Mouse (Mus musculus): ENCODE results near the gene Fbxl7. TPM values are rescaled to one million over a fixed set of nuclear protein-coding genes. Genes with fewer than 3 reads are reported as not detected.

Fbxl7 gene
- polyA plus RNA-seq, 1 experiment from 2014 or later = 15.8 TPM

DNA sequence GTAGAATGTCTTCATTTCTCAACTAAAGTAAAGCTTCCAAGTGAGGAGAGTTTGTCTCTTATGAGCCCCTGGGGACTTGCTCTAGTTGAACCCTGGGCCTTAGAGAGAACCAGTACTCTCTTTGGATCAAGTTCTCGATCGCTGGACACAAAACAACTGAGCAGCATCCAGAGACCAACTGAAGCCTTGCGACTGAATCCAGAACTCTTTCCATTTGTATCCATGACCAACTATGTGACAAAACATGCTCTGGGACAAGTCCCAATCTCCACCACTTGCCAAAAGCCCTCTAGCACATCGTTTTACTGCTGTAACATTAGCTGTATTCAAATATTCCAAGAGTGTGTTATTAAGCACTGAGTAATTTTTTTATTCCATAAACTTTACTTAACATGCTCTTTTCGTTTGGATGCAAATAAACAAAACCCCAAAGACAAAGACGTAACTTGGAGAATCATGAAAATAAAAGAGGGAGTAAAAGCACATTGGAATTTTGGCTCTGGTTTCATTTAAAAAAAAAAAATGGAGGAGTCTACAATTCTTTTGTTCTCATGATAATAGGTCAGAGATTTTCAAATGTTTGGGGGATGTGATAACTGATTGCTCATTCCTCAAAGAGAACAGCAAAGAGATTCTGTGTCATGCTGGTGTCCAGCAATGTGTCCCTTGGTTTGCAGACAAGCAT is 192.1 kb downstream of the Fbxl7 start:
- no peak for ATAC-seq (replicated peaks; ENCODE audit: low FRiP score)
- Histone ChIP-seq H3K9me3 (ENCODE audit: control insufficient read depth, low read length) (no peaks in the 10 kb centered on the region), H3K27me3 (ENCODE audit: control insufficient read depth, insufficient read depth, low read length) (no peaks in the 10 kb centered on the region), H3K27ac (ENCODE audit: low read depth, low read length) (no peak overlapping the region), H3K4me3 (ENCODE audit: low read depth, low read length) (no peak overlapping the region), H3K4me2 (ENCODE audit: low read depth, low read length, severe bottlenecking) (no peak overlapping the region), H3K36me3 (ENCODE audit: control insufficient read depth, insufficient read depth, low read length) (no peaks in the 10 kb centered on the region), H3K9ac (ENCODE audit: low read length) (no peak overlapping the region), H3K4me1 (replicated peaks; ENCODE audit: control insufficient read depth, insufficient read depth, low read length) (no peaks in the 10 kb centered on the region)
- 87% methylated on average over 6 of the region's 6 CpGs for WGBS
- DNase-seq (ENCODE audit: low spot score) = no peak

DNA sequence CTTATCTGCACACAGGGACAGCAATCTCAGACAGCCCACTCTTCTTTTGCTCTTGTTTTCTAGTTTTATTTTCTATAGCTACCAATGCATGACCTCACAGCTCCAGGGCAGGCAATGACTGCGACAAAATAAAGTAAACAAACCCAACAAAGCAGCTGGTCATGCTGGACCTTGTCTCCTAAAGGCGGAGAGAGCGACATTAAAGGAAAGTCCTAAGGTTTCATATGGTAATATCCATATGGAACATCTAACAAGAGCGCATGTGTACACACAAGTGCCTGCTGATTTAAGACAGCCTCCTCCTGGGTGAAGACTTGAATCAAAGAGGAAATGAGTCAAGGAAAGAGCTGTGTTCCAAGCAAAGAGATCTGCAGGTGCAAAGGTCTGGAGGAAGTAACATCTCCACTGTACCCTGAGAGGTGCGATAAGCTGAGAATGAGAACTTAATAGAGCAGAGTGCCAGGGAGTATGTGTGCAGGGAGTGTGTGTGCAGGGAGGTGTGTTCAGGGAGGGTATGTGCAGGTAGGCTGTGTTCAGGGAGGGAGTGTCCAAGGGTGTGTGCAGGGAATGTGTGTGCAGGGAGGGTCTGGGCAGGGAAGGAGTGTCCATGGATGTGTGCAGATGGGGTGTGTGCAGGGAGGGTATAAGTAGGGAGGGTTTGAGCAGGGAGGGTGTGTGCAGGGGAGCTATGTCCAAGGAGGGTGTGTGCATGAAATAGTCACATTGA is 193.3 kb downstream of the Fbxl7 start:
- ATAC-seq (replicated peaks; ENCODE audit: low FRiP score) (no peak), DNase-seq (ENCODE audit: low spot score) (no peak)
- Histone ChIP-seq H3K27ac (ENCODE audit: low read depth, low read length) (no peak overlapping the region), H3K9ac (ENCODE audit: low read length) (no peak overlapping the region), H3K4me2 (ENCODE audit: low read depth, low read length, severe bottlenecking) (no peak overlapping the region), H3K9me3 (ENCODE audit: control insufficient read depth, low read length) (no peaks in the 10 kb centered on the region), H3K27me3 (ENCODE audit: control insufficient read depth, insufficient read depth, low read length) (no peaks in the 10 kb centered on the region), H3K4me1 (replicated peaks; ENCODE audit: control insufficient read depth, insufficient read depth, low read length) (no peaks in the 10 kb centered on the region), H3K4me3 (ENCODE audit: low read depth, low read length) (no peak overlapping the region), H3K36me3 (ENCODE audit: control insufficient read depth, insufficient read depth, low read length) (no peaks in the 10 kb centered on the region)
- 83% methylated on average over 5 of the region's 5 CpGs for WGBS

DNA sequence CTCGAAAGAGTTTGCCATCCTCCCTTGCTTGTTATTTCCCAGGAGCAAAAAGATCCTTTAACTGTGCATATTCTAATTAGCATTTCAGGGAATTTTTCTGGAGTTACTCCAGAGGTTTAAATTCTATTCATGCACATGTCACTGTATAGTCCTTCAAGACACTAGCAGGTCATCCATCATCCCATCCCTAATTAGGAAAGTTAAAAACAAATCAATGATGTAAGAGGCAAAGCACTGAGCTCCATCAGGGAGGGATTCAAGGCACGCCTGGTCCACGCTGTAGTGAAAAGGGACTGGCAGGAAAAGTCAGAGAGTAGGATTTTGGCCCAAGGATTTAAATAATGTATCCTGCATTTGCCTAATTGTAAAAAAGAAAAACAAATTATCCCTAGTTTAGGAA is 202.3 kb downstream of the Fbxl7 start:
- Histone ChIP-seq H3K27me3 (ENCODE audit: control insufficient read depth, insufficient read depth, low read length) (no peaks in the 10 kb centered on the region), H3K4me2 (ENCODE audit: low read depth, low read length, severe bottlenecking) (no peak overlapping the region), H3K4me3 (ENCODE audit: low read depth, low read length) (no peak overlapping the region), H3K27ac (ENCODE audit: low read depth, low read length) (no peak overlapping the region), H3K9ac (ENCODE audit: low read length) (no peak overlapping the region), H3K4me1 (replicated peaks; ENCODE audit: control insufficient read depth, insufficient read depth, low read length) (no peaks in the 10 kb centered on the region), H3K9me3 (ENCODE audit: control insufficient read depth, low read length) (no peaks in the 10 kb centered on the region), H3K36me3 (ENCODE audit: control insufficient read depth, insufficient read depth, low read length) (no peaks in the 10 kb centered on the region)
- WGBS = 73% methylated on average over 3 of the region's 3 CpGs
- ATAC-seq (replicated peaks; ENCODE audit: low FRiP score) (no peak), DNase-seq (ENCODE audit: low spot score) (no peak)

DNA sequence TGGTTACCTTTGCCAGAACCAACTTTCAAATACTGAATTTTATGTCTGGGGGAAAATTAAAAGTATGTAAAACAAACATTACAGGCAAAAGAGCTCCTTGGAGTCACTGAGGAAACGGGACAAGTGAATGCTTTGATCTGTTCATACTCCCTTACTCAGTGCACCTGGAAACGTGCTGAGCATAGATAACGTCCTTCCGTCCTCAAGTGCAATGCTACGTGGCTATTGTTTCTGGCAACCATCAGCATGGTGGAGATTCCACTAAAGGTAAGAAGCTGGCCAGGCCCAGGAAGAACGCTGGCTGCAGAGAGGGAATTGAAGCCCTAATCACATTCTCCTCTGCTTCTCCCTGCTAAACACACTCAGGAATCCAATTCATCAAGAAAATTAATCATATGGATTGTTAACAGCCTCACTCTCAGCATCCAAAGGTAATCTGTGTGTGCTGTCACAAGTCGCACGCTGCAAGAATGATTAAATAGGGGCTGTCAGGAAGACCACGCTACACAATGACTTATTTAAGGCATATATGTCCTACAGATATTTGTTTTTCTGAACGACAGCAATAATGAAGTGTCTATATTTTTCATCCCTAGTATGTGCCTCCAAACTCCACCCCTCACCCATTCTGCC is 206.8 kb downstream of the Fbxl7 start:
- Histone ChIP-seq H3K4me1 (replicated peaks; ENCODE audit: control insufficient read depth, insufficient read depth, low read length) (no peaks in the 10 kb centered on the region), H3K36me3 (ENCODE audit: control insufficient read depth, insufficient read depth, low read length) (no peaks in the 10 kb centered on the region), H3K27ac (ENCODE audit: low read depth, low read length) (no peak overlapping the region), H3K4me2 (ENCODE audit: low read depth, low read length, severe bottlenecking) (no peak overlapping the region), H3K9me3 (ENCODE audit: control insufficient read depth, low read length) (no peaks in the 10 kb centered on the region), H3K9ac (ENCODE audit: low read length) (no peak overlapping the region), H3K4me3 (ENCODE audit: low read depth, low read length) (no peak overlapping the region), H3K27me3 (ENCODE audit: control insufficient read depth, insufficient read depth, low read length) (no peaks in the 10 kb centered on the region)
- WGBS = 75% methylated on average over 10 of the region's 10 CpGs
- DNase-seq (ENCODE audit: low spot score) (no peak), ATAC-seq (replicated peaks; ENCODE audit: low FRiP score) (no peak)

DNA sequence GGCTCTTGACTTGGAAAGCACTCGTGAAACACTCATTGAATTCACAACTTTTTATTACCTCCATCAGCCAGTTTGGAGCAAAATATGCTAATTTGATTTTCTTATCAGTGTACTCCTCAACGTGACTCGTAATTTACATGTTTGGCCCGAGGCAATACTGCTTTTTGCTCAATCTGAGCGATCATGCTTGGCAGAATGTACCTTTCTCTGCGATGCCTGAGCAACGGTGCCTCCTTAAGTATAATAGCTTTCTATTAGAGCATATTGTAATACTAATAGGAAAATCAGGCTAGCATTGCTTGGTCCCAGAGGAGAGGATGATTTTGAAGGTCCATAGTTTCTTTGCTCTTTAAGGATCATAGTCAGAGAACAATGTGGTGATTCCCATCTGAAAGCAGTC is 207.7 kb downstream of the Fbxl7 start:
- H3K4me3 ChIP-seq (ENCODE audit: low read depth, low read length) = no peak overlapping the region
- no peak overlapping the region for H3K27ac ChIP-seq (ENCODE audit: low read depth, low read length)
- H3K9ac ChIP-seq (ENCODE audit: low read length) = no peak overlapping the region
- H3K4me2 ChIP-seq (ENCODE audit: low read depth, low read length, severe bottlenecking) = no peak overlapping the region
- no peaks in the 10 kb centered on the region for H3K9me3 ChIP-seq (ENCODE audit: control insufficient read depth, low read length)
- DNase-seq (ENCODE audit: low spot score) (no peak), ATAC-seq (replicated peaks; ENCODE audit: low FRiP score) (no peak)
- H3K27me3 ChIP-seq (ENCODE audit: control insufficient read depth, insufficient read depth, low read length) = no peaks in the 10 kb centered on the region
- no peaks in the 10 kb centered on the region for H3K36me3 ChIP-seq (ENCODE audit: control insufficient read depth, insufficient read depth, low read length)
- 82% methylated on average over 7 of the region's 7 CpGs for WGBS
- no peaks in the 10 kb centered on the region for H3K4me1 ChIP-seq (replicated peaks; ENCODE audit: control insufficient read depth, insufficient read depth, low read length)

DNA sequence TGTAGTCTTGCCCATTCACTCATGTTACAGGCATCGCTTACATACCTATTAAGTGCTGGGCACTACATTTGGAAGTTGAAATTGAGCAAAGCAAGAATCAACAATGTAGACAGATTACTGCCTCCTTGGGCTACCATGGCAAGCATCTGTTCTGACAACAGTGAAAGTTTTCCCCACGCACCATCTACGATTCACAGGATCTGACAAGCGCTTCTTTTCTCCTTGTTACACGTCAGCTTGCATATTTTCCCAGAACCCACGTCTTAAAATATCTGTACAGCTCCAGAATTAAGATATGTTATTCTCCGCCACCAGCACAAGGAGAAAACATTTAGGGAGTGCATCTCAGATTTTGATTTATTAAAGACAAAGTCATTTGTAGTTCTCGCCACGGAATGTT is 213.1 kb downstream of the Fbxl7 start:
- no peaks in the 10 kb centered on the region for H3K27me3 ChIP-seq (ENCODE audit: control insufficient read depth, insufficient read depth, low read length)
- no peaks in the 10 kb centered on the region for H3K9me3 ChIP-seq (ENCODE audit: control insufficient read depth, low read length)
- no peak overlapping the region for H3K27ac ChIP-seq (ENCODE audit: low read depth, low read length)
- H3K4me1 ChIP-seq (replicated peaks; ENCODE audit: control insufficient read depth, insufficient read depth, low read length) = no peaks in the 10 kb centered on the region
- H3K4me3 ChIP-seq (ENCODE audit: low read depth, low read length) = no peak overlapping the region
- H3K36me3 ChIP-seq (ENCODE audit: control insufficient read depth, insufficient read depth, low read length) = no peaks in the 10 kb centered on the region
- WGBS = 95% methylated on average over 9 of the region's 9 CpGs
- ATAC-seq (replicated peaks; ENCODE audit: low FRiP score) = no peak
- no peak for DNase-seq (ENCODE audit: low spot score)
- H3K9ac ChIP-seq (ENCODE audit: low read length) = no peak overlapping the region
- H3K4me2 ChIP-seq (ENCODE audit: low read depth, low read length, severe bottlenecking) = no peak overlapping the region

DNA sequence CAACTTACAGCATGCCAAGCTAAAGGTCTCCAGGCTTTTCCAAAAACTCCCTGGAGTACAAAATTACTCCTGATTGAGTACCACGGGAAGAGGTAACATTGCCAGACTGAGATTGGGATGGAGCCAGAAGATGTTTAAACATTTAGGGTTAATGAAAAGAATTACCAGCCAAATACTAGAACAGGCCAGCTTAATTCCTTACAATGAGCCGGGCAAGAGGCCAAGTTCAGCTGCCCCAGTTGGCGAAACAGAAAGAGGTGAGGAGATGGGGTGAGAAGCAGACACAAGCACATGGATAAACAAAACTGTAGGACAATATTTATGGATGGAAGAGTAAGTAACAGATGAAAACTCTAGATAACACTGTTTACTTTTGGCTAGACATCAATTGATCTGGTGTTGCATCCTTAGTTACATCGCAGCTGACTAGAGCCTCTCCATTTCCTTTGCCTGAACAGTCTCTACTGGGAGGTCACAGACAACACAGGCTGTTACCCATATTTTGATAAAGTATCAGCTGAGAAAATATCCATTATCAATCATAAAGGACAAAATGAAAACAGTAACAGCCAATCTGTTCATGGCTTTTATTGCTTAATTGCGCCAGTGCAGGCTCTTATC is 222.0 kb downstream of the Fbxl7 start:
- no peak overlapping the region for H3K4me2 ChIP-seq (ENCODE audit: low read depth, low read length, severe bottlenecking)
- no peaks in the 10 kb centered on the region for H3K36me3 ChIP-seq (ENCODE audit: control insufficient read depth, insufficient read depth, low read length)
- no peak overlapping the region for H3K4me3 ChIP-seq (ENCODE audit: low read depth, low read length)
- no peak overlapping the region for H3K27ac ChIP-seq (ENCODE audit: low read depth, low read length)
- no peak overlapping the region for H3K9ac ChIP-seq (ENCODE audit: low read length)
- WGBS = 86% methylated on average over 5 of the region's 5 CpGs
- no peak for DNase-seq (ENCODE audit: low spot score)
- ATAC-seq (replicated peaks; ENCODE audit: low FRiP score) = no peak
- H3K4me1 ChIP-seq (replicated peaks; ENCODE audit: control insufficient read depth, insufficient read depth, low read length) = no peaks in the 10 kb centered on the region
- no peaks in the 10 kb centered on the region for H3K27me3 ChIP-seq (ENCODE audit: control insufficient read depth, insufficient read depth, low read length)
- no peaks in the 10 kb centered on the region for H3K9me3 ChIP-seq (ENCODE audit: control insufficient read depth, low read length)

DNA sequence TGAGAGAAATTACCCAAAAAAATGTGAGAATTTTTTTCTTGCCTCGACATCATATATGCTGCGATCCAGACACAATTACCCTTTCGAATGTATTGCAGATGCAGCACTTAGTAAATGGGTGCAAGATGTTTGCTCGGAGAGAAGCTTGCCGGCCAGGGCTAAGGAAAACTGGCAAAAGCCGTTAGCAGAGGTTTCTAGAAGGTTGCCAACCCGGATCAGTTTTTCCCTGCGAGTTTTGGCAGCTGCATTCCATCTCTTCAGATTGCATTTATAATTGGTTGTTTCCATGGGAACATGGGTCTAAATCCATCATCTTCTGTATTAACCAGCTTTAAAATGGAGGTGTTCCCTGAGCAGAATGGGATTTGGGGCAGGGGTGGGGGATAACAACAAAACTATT is 240.4 kb downstream of the Fbxl7 start:
- Histone ChIP-seq H3K9ac (ENCODE audit: low read length) (no peak overlapping the region), H3K4me1 (replicated peaks; ENCODE audit: control insufficient read depth, insufficient read depth, low read length) (no peaks in the 10 kb centered on the region), H3K4me2 (ENCODE audit: low read depth, low read length, severe bottlenecking) (no peak overlapping the region), H3K27me3 (ENCODE audit: control insufficient read depth, insufficient read depth, low read length) (no peaks in the 10 kb centered on the region), H3K9me3 (ENCODE audit: control insufficient read depth, low read length) (no peaks in the 10 kb centered on the region), H3K27ac (ENCODE audit: low read depth, low read length) (no peak overlapping the region), H3K36me3 (ENCODE audit: control insufficient read depth, insufficient read depth, low read length) (no peaks in the 10 kb centered on the region), H3K4me3 (ENCODE audit: low read depth, low read length) (no peak overlapping the region)
- ATAC-seq (replicated peaks; ENCODE audit: low FRiP score) = no peak
- no peak for DNase-seq (ENCODE audit: low spot score)
- 73% methylated on average over 8 of the region's 8 CpGs for WGBS
